Mouse (Mus musculus) kidney, postnatal 36 days (tissue): ENCODE measurements around the gene Apela.

ENCODE experiments used
- DNase-seq, 2 experiments: peaks; one replicate each; pipeline ENCODE4 v3.0.0; 2021 to 2022; ENCODE audit warnings: mixed read lengths in 2 of 2

Apela gene

DNA sequence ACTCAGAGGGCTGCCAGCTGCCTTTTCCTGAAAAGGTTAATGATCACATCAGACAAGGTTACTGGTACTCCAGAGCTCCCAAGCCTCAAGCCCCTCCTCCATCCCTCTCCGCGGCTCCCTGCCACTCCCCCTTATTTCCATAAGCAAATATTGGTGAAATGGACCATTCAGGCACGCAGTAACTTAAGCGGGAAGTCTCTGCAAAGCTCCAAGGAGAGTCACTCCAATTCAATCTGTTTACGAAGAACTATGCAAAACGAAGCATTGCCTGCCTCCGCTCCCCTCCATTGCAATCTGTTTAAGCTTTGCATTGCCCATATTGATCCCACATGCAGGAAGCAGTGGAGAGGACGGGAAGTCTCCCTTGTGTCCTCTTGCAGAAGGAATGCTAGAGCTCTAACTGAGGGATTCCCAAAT is at the start of gene Apela:
TSS of gene Apela (minus strand) at position 220 of the 417 bp plus-strand sequence.
- peak; percentile 61 to 70 for DNase-seq

DNA sequence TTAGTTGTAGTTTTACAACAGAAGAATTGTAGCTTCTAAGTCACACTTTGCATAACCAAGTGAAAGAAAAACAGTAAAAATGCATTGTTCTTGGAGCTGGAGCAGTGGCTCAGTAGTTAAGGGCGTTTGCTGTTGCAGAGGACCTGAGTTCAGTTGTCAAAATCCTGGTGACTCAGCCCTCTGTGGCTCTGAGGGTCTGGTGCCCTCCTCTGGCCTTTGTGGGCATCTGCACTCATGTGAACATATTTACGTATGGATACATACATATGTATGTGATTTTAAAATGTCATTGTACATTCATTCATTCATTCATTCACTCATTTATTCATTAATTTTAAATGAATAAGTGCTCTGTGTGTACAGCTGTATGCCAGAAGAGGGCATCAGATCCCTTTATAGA is 48.5 kb upstream of the Apela start:
- no peak for DNase-seq

DNA sequence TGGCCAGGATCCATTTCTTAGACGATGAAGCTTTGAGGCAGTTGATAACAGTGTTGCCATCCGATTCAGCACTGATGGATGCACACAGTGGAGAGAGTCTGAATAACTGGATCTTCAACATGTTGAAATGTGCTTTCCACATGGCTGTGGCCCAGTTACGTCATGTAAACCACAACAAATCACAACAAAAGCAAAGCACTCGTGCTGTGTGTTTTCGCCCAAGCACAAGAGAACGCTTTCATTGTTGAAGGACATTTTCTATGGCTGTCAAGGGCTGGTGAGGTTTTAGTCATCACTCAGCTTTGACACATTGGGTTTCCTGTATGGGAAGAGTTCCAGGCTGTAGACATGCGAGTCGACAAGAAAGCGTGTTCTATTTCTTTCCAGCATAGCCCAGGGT is 43.6 kb upstream of the Apela start:
- no peak for DNase-seq

DNA sequence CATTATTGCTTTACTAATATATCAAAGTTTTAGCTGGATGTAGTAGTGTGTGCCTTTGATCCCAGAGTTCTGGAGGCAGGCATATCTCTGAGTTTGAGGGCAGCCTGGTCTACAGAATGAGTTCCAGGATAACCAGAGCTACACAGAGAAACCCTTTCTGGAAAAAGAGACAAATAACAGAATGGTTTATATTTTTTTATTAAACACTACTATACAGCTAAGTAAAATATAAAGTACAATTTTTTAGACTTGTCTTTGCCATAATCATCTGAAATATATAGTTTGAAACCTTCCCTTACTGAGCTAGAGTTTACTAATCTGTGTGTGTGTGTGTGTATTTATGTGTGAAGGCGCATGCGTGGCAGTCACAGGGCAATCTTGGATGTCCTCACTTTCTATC is 37.6 kb upstream of the Apela start, which contains the start of gene Gm10663:
TSS of gene Gm10663 (plus strand) at position 301 of the 400 bp plus-strand sequence.
- no peak for DNase-seq

DNA sequence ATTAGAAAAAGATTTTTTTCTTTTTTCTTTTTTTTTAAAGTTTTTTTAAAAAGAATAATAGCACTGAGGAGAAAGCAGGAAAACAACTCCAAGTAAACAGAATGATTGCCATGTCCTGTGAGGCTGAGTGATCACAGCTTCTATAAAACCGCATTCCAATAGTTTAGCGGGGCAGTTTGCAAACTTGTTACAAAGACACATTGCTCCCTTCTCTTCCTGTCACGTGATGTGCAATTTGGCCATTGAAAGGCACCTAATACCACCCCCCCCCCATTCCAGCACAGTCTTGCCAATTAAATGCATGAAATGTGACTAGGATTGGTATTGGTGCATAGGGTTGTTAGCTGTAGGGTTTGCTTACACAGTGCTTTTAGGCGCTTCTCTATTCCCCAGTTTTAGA is 33.9 kb upstream of the Apela start:
- no peak for DNase-seq

DNA sequence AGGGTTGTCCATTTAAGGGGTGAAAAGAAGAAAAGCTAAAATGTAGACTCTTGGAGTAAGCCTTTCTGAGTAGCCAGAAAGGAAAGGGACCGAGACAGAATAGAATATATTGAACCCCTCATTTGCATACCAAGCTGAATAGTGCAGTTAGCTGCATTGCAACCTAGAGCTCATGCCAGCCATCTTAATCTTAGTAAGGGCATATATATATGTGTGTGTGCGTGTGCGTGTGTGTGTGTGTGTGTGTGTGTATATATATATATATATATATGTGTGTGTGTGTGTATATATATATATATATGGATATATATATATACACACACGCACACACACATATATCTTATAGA is 31.3 kb upstream of the Apela start:
- no peak for DNase-seq

DNA sequence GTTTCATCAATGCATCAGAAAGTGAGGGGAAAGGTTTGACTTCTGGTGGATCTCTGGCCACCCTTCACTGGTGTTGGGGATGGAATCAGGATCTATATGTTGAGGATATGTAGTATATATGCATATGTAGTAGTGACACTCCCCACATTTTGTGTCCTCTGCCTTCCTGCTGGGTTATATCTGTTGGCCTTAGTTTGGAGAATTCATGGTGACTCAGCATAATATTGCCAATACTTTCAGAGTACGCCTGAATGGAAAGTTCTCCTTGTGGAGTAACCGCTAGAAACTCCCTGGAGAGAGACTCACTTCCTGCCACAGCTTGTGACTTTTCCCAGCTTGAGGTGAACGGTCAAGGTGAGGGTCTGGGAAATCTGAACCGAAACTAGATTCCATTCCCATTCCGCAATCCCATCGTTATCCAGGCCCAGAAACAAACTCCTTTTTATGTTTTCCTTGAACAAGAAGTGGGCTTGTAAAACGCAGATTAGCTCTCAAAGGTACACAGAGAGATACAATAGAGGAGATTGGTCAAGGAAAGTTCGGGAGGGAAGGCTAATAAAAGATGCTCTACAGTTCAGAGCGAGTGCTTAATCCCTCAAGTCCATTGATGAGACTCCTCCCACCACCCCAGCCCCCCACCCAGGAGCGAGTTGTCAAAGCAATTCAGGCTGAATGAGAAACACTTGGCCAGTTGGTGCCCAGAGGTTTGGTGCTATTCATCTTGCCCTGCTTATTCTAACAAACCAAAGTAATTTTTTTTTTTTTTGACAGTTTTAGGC is 30.7 kb upstream of the Apela start:
- no peak for DNase-seq

DNA sequence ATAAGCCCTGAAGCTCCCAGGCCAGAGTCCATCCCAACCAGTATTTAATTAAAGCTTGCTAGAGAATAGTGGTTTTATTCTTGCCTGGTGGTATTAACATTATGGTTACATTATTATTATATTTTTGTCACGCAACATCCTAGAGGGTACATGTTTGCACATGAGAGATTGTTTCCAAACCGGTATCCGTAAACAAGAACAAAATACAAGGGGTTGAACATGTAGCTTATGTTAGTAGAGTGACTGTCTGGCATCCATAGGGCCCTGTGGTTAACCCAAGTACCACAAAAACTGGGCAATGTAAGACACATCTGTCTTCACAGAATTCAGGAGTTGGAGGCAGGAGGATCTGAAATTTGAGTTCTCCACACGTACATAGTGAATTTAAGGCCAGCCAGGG is 29.9 kb upstream of the Apela start:
- no peak for DNase-seq

DNA sequence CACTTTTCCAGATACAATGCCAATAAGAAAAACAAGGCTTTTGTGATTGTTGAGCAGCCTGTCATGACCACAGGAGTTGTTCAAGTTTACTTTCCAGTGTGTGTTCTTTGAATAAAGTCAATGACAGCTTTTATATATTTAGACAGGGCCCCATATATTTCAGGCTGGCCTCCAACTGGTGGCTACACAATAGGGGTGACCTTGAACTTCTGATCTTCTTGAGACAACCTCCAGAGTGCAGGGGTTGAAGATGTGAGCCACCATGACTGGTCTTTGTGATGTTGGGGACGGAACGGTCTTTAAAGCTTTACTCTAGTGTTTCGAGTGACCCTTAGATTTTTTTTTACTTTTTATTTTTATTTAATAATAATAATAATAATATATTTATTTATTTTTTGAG is 28.5 kb upstream of the Apela start:
- DNase-seq: no peak

DNA sequence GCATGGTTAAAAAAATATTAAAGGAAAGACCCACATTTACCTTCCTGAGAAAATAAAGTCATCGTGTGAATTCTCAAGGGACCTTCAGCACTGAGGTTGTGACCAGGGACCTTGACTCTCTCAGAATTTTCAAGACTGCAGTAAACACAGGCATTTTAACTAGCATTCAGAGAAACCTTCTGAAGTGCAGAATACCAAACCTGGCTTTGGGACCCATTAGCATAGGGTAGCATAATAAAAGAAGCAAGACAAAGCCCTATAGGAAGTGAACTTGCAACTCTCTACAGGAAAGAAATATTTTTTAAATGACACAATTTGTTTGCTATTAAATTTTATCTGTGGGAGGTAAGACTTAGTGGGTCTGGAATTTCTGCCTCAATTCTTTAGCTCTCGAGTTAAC is 26.9 kb upstream of the Apela start:
- DNase-seq: no peak

DNA sequence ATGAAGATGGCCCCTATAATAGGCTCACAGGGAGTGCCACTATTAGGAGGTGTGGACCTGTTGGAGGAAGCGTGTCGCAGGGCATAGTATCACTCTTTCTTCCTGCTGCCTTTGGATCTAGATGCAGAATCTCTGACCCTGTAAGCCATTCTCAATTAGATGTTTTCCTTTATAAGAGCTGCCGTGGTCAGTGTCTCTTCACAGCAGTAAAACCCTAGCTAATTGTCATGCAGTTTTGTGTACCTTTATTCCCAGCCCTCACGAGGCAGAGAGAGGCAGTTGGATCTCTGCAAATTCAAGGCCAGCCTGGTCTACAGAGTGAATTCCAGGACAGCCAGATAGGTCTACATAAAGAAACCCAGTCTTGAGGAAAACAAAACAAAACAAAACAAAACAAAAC is 25.1 kb upstream of the Apela start:
- DNase-seq: no peak

DNA sequence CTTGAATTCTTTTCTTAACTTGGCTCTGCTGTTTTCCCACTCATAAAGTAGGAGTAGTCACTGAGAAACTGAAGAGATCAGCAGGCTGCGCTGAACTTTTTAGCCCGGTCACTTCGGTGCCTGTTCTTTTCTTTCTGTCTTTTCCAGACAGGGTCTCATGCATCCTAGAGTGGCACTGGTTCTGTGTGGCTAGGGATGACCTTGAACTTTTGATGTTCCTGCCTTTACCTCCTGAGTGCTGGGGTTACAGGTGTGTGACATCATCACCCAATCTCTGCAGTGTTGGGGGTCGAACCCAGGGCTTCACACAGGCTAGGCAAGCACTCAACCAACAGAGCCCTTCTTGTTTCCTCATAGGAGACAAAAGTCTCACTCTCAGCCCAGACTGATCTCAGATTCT is 19.6 kb upstream of the Apela start:
- no peak for DNase-seq

DNA sequence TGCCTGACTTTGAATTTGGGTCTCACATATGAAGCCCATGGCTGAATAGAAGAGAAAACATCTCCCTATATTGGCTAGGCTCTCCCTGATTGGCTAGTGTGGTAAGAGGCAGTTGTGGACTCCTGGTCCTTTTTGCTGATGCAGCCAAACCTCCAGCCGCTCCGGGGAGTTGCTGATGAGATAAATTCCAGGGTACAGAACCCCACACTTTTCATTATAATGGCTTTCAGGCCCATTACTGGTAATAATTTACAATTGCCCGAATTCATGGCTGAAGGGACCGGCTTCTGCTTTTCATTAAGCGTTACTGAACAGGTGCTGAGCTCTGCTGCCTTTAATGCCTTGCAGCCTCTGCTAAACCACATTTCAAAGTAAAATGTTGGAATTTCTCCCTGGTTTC is 16.8 kb upstream of the Apela start:
- no peak for DNase-seq

DNA sequence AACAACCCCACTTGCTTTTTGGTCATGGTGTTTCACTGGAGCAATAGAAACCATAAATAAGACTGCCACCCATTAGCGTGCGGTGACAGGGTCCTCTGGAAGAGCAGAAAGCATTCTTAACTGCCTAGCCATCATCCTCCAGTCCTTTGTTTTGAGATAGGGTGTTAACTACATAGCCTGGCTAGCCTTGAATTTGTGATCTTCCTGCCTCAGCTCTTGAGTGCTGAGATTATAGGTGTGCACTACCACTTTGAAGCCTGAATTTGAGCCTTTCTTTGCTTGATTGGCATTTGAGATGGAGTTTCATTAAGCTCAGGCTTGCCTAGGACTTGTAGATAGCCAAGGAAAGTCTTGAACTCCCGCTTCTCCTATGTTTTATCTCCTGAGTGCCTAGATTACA is 16.4 kb upstream of the Apela start:
- DNase-seq: no peak

DNA sequence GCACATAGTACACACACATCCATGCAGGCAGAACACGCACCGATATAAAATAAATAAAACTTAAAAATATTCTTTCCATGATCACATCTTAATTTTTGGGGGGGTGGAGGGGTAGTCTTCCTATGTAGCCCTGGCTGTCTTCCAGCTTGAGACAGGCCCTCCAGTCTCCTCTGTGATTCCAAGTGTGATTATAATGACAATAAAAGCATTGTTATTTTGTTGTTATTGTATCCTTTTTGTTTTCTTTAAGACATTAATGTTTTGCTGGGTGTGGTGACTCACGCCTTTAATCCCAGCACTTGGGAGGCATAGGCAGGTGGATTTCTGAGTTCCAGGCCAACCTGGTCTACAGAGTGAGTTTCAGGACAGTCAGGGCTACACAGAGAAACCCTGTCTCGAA is 10.7 kb upstream of the Apela start:
- DNase-seq: no peak

DNA sequence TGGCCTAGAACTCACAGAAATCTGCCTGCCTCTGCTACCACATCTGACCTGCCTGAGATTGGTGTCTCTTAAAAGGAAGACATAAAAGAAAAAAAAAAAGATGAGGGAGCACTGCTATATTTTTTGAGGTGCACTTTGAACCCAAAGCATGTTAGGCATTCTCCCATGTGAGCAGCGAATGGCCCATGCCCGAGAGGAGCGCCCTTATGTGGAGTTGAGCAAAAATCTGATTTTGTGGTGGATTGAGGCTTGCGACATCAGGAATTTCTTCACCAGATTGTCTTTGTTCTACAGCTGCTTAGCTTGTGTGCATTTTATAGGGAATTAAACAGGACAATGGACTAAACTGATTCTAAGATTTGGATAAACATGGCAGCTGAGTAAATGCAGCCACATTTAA is 10.1 kb upstream of the Apela start:
- DNase-seq: no peak

DNA sequence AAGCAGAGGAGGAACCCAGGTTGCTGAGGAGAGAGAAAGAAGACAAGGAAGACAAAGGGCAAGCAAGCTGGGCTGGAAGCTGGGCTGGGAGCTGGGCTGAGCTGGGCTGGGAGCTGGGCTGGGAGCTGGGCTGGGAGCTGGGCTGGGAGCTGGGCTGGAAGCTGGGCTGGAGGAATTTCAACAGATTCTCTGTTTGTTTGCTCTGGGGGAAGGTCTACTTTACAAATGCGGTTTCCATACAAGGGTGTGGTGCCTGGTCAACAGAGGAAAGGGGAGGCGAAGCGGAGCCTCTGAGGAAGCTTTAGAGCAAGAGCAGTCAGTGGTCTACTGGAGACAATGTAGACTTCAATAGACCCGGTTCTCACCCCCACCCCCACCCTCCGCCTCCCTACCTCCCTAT is 9.4 kb upstream of the Apela start:
- DNase-seq: no peak

DNA sequence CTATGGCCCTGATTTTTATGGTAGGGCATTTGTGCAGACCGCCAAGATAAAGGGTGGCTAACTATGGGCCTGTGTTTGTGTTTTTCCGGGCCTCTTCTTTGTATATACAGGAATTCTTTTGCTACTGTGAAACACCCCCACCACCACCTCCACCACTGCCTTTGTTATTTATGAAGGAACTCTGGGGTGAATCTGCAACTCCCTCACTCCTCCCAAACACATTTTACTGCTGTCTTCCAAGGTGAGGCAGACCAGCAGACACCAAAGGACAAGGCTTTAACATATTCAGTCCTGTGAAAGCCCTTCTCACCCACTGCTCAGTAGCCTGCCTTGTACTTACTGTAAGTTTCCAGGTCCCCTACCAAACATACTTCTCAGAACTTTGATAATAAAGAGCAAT is 3.0 kb downstream of the Apela start:
- DNase-seq: no peak

DNA sequence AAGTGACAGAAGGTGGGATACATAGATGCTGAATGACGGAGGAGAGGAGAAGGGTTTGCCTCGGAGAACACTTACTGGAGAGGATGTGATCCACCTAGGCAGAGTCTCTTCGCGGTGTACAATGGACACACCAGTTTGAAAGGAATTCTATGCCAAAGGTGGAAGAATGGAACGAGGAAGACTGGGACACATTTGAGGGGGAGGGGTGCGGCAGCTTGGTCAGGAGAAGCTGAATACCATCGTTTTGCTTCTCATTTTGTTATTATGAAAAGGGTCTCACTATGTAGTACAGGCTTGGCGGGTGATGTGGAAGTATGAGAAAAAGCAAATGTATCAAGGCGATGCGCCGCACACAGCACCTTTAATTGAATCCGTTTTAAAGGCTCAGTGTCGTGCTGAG is 4.1 kb downstream of the Apela start:
- DNase-seq: no peak

DNA sequence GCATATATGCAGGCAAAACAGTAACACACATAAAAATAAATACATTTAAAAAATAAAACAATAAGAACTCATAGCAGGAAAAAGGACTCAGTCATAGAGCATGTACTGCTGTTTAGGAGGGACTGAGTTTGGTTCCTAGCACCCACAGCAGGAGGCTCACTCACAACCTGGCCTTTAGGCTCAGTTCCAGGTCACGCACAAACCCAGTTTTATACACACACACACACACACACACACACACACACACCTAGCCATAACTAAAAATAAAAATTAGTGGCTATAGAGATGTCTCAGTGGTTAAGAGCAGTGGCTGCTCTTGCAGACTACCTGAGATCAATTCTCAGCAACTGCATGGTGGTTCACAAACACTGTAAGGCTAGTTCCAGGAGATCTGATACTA is 5.0 kb downstream of the Apela start:
- no peak for DNase-seq

DNA sequence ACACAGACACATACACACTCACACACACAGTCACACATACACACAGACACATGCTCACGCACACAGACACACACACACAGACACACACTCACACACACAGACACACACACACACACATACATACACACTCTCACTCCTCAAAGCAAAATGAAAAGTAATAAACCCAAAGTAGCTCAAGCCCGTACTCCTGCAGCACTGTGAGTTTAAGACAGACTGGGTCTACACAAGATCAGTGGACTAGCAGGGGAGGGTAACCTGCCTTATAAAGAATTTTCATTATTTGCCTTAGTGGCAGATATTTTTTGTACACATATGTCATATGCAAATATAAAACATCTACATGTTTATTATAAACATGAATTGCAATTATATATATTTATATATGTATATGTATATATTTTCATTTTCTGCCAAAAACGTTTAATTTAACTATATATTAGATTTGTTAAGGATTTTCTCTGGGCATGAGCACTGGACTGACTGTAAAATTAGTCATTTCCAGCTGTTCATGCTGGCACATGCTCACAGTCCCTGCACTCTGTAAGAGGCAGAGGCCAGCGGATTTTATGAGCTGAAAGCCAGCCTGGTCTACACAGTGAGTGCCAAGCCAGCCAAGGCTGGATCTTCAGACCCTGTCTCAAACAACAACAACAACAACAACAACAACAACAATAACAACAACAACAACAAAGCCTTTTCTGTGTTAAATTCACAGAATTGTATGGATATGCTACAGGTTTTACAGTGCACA is 6.2 kb downstream of the Apela start:
- no peak for DNase-seq

DNA sequence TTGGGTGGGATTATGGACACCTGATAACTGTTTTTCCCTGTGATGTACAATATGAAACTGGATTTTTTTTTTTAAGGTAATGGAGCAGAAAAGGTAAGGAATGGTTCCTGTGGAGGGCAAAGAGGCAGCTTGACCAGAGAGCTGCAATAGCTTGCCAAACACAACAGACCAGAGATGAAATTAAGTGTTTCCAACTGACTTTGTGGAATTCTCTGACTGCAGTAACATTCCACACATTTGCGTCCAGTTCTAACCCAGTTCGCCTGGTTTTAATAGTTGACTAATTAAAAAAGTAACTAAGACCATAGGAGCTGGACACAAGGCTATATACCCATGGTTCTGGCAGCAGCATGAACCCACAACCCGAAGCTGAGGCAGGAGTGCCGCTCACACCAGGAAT is 7.4 kb downstream of the Apela start:
- DNase-seq: peak in 1 of 2 experiments; percentile 35

DNA sequence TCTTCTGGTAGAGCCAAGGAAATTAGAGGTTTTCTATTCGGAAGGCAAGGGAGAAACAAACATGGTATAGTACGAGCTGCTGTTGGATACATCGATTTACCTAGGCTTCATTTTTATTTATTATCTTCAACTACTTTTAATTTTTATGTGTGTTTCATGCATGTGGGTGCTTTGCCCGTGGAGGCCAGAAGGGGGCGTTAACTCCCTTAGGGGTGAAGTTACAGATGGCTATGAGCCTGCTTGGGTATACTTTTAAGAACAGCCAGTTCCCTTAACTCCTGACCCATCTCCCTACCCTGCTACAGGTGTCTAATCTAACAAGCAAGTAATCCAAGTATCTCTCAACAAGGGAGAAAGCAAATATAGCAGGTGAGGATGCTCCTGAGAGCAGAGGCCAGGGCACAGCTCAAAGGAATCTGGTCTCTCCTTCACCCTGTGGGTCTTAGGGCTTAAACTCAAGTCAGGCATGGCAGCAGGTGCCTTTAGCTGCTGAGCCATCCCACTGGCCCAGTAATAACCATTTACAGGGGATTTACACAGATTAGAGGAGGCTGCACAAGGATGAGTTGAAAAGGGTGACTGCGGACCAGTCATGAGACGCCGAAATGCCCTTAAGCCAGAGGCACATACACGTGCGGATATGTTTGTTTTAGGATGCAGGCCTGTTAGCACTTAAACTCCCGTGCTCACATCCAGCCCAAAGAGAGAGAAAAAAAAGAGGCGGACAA is 8.0 kb downstream of the Apela start:
- DNase-seq: no peak

DNA sequence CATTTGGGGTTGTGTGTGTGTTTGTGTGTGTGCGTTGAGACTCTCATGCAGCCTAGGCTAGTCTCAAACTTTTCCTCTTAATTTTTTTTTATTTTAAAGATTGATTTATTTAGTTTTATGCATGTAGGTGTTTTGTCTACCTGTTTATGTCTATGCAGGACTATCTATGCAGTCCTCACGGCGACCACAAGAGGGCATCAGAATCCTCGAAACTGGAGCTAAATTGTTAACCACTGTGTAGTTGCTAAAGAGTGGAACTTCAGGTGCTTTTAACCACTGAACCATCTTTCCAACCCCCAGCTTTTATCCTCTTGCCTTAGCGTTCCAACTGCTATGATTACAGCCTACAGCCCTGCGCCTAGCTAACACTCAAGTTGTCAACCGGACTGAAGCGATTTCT is 14.7 kb downstream of the Apela start:
- DNase-seq: peak; percentile 65 to 88
